Mouse (Mus musculus) cerebellum, postnatal 36 days (tissue): Measurements from ENCODE around the gene Atp1a1.
A peak's percentile ranks its signal among the peaks of the same experiment; 100 is the strongest.

Source experiments
- DNase-seq, 2 experiments: peaks; one replicate each; pipeline ENCODE4 v3.0.0; 2021 to 2022; ENCODE audit warnings: mixed read lengths in 2 of 2

The Atp1a1 gene

GRCm38 (mm10) chr3:101592281-101593265, 11.9 kb downstream of the Atp1a1 start:
- no peak for DNase-seq

DNA sequence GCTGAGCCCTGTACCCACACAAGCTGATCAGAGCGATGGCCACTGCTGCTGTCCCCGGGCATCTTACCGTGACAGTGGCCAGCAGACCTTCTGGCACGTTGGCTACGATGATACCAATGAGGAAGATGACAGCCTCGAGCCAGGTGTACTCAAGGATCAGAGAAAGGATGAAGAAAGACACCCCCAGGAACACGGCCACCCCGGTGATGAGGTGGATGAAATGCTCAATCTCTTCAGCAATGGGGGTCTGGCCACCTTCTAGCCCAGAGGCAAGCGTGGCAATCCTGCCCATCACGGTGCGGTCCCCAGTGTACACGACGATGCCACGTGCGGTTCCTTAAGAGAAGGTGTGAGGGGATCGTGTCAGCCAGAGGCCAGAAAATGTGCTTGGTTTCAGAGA, 14.1 kb downstream of the Atp1a1 start:
- DNase-seq: no peak

DNA sequence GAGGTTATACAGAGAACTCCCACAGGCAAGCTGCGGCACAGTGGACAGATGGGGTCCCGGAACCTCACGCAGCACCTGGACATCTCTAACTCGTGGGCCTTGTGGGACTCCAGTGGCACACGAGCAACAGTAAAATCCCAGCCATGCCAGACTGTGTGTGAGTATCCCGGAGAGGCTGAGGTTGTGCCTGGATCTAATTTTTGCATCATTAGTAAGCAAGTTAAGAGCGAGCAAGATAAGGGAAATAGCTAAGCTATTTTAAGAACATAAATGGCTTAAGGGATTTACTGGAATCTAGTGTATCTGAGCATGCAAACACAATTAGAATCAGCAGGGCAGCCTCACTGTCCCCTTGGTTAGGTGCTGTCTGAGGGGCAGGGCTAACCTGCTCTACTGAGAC, 16.2 kb downstream of the Atp1a1 start:
- no peak for DNase-seq

DNA sequence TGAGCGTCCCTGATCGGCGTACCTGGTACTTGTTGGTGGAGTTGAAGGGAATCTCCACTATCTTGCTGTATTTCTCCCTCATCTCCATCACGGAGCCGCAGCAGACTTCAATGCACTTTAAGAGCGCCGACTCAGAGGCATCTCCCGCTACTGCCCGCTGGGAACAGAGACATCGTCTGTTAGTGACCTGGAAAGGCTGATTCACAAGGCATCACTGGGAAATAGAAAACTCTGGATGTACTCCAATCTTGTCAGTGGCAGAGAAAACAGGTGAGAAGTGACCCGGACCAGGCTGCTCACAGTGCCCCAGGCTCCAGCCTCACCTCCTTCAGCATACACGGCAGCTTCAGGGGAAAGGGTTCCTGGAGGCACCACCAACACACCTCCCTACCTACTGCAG, 17.7 kb downstream of the Atp1a1 start:
- DNase-seq: no peak

DNA sequence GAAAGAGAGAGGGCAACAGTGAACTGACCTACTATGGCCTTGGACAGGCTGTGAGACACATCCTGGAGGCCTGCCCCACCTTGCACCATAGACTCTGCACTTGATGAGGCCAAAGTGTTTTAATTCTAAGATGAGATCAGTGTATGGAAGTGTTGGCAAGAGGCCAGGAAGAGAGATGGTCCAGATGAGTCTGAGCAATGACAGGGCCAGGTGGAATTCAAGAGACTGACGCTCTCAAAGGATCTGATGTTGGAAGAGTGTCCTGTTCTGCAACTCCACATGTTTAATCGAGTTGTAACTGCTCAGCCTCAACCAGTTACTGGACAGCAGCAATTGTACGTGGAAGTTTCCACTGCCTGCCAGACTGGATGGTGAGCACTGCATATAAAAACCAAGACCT, 26.4 kb downstream of the Atp1a1 start:
- peak in 1 of 2 experiments; percentile 37 for DNase-seq

- peak; percentile 80 to 82 for DNase-seq
Observed at GRCm38 (mm10) chr3:101577361-101577760, 27.1 kb downstream of the Atp1a1 start.

DNA sequence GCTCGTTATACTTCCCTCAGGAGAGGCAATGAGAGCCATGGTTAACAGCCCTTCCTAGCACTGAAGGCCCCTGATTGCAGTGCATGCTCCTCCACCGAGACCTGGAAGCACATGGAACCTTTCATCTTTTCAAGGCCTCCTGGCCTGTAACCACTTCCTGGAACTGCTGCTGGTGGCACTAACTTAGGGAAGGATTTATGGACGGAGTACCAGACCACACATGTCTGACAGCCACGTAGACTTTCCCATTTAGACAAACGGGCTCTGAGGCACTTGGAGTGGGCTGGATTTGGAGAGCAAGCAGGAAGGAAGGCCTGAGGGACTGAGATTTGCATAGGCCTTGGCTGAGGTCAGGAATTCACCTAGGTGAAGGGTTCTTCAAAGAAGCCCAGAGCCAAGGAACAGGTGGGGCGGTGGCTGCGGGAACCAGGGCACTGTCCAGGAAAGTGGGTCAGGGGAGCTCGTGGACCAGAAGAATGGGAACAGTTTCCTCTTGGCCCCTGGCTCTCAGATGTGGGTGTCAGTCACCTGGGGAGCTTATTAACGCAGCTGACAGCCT, 28.9 kb downstream of the Atp1a1 start:
- no peak for DNase-seq

DNA sequence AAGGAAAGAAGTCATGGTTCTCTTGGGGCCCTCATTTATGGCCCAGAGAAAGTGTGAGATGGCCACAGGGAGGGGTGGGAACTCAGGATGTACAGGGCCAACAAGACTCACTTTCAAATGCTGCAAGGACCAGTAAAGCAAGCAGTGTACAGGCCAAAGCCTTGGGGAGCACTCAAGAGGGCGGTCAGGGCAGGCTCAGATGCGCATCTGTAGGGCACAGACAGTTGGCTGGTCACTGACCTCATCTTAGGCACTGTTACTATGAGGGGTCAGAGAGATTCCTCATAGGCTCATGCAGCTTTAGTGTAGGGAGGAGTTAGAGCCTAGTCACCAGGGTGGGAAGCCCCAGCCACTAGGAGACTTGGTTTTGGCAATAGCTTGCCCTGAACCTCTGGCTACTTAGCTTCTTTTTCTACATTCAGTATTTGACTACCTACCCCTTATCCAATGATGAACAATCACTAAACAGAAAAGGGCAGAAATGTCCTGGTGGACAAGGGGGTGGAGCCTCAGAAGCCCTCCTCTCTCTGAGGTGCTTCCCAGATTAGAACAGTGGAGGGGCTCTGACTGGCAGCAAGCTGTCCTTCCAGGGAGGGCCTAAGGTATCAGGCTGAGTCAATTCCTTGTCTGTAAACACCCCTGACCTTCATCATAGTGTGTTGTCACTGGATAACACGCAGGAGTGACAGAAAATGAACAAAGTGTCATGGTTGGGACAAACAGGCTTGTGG, 29.9 kb downstream of the Atp1a1 start:
- DNase-seq: no peak

DNA sequence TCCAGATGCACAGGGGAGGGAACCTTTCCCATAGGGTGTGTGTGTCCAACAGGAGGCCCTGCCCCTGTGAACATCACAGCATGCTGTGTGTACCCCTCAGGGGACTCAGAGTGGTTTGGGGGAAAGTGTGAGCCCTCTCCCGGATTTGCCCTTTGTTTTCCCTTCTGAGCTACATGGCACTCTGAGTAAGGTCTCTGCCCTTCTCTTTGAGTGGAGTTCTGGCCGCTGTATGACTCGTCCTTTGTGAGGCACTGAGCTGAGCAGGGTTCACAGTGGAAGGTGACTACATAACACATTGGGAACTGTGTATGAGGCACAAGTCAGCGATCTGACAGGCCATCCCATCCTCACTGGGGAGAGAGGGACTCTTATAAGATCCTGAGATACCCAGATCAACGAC, 31.5 kb downstream of the Atp1a1 start:
- no peak for DNase-seq

DNA sequence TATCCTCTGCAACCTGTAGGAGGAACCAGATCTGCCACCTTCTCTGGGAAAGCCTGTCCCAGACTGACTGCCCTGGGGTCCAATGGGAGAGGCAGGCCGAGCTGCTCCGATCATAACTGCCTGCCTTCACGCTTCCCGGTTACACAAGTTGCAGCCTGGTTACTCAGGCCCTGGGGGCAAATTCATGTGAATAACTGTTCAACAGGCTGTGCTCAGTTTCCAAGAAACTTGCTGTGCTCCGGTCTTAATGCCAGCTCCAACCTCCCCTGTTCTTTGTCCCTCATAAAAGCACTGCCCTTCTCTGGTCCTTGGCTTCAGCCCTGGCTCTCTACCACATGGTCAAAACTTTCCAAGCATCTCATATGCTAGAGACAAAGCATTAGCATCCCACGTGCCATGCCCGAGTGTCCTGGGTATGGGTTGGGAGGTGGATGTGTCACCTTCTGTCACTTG, 32.3 kb downstream of the Atp1a1 start:
- no peak for DNase-seq

- DNase-seq: no peak
Observed at GRCm38 (mm10) chr3:101571515-101572130, 32.9 kb downstream of the Atp1a1 start.

DNA sequence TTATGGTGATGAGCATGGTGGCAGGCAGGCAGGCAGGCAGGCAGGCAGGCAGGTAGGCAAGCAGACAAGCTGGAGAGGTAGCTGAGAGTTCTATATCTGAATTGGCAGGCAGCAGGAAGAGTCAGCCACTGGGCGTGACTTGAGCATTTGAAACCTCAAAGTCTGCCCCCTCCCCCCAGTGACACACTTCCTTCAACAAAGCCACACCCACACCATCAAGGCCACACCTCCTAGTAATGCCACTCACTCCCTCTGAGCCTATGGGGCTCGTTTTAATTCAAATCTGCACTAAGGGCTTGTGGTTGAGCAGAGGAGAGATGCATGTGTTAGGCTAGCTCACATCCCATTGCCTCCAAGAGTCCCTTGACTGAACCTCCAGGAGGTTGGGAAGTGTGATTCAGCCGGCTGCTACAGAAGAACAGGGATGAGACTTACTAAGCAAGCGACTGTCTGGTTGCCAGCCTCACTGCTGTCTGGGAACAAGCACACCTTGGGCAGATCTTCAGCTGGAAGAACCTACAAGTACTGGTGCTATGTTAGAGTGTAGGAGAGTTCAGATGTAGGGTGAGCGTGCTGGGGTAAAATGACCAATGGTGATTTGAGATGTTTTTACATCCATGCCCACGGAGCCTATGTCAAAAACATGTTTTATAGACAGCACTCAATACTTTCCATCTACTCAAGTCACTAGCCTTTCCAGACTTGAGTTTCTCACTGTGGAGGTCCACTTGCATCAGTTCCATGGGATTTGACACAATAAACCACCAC, 33.6 kb downstream of the Atp1a1 start:
- no peak for DNase-seq

- DNase-seq: no peak
Observed at GRCm38 (mm10) chr3:101570246-101570645, 34.2 kb downstream of the Atp1a1 start.

GRCm38 (mm10) chr3:101568627-101569026, 35.9 kb downstream of the Atp1a1 start:
- no peak for DNase-seq

- no peak for DNase-seq
Observed at GRCm38 (mm10) chr3:101564011-101564410, 40.5 kb downstream of the Atp1a1 start.

GRCm38 (mm10) chr3:101562510-101563209, 41.8 kb downstream of the Atp1a1 start:
- DNase-seq: peak in 1 of 2 experiments; percentile 40

GRCm38 (mm10) chr3:101561948-101562347, 42.5 kb downstream of the Atp1a1 start:
- no peak for DNase-seq

DNA sequence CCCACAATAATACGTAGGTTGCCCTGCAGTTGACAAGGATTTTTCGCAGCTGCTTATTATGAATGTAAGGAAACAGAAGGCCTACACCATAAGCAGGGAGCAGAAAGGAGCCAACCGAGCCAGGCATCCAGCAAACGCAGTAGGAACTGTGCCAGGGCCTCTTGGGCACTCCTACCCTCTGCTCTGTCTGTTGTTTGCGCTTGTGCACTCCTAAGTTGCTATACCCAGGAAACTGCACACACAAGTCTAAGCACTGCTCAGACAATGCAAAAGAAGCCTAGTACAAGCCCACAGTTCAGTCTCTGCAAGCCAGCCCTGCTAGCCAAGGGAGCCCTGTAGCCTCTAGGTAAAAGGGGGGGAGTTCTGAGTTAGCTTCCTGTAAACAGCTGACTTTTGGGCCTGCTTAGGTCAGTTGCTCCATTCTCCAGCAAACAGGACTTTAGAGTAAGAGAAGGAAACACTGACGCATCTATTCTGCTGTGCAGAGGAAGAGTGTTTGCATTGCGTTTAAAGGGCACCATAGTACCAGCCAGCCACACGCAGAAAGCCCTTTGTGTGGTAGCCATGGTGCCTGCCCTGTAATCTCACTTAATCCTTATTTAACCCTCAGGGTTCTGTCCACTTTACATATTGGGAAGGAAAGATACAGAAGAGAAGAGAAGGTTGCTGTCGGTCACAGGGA, 43.5 kb downstream of the Atp1a1 start:
- DNase-seq: peak in 1 of 2 experiments; percentile 53

GRCm38 (mm10) chr3:101556712-101557111, 47.8 kb downstream of the Atp1a1 start:
- DNase-seq: no peak
